Mouse (Mus musculus) embryo, embryonic 10.5 days (tissue): Measurements from ENCODE around the gene Fam83c.

Experiments used
- DNase-seq: peaks from one replicate; pipeline ENCODE4 v3.0.0-alpha.2; 2015; ENCODE audit warnings: low spot score

Fam83c gene

GRCm38 (mm10) chr2:155826630-155827424 is 7.8 kb downstream of the Fam83c start, which contains the start of gene Eif6:
Gene Eif6, minus strand, starts transcription at chr2:155826925.
- peak; percentile 96 for DNase-seq

- DNase-seq, result no peak
Measured at GRCm38 (mm10) chr2:155825904-155826629, 8.6 kb downstream of the Fam83c start.

- no peak for DNase-seq
Measured at GRCm38 (mm10) chr2:155823722-155824121, 10.9 kb downstream of the Fam83c start.

GRCm38 (mm10) chr2:155820779-155821178 is 13.9 kb downstream of the Fam83c start:
- DNase-seq, result no peak

- no peak for DNase-seq
Measured at GRCm38 (mm10) chr2:155819449-155820251, 15.0 kb downstream of the Fam83c start.

- no peak for DNase-seq
Measured at GRCm38 (mm10) chr2:155819392-155819448, 15.4 kb downstream of the Fam83c start, which contains the start of gene BC029722. Gene BC029722, minus strand, starts transcription at chr2:155819426.

GRCm38 (mm10) chr2:155818596-155819391 is 15.9 kb downstream of the Fam83c start:
- DNase-seq, result peak; percentile 94

- no peak for DNase-seq
Measured at GRCm38 (mm10) chr2:155817301-155818245, 17.1 kb downstream of the Fam83c start.

- no peak for DNase-seq
Measured at GRCm38 (mm10) chr2:155816179-155816578, 18.5 kb downstream of the Fam83c start.

- DNase-seq, result no peak
Measured at GRCm38 (mm10) chr2:155814829-155815228, 19.8 kb downstream of the Fam83c start.

GRCm38 (mm10) chr2:155812637-155813036 is 22.0 kb downstream of the Fam83c start:
- DNase-seq, result no peak

- DNase-seq, result peak; percentile 88
Measured at GRCm38 (mm10) chr2:155811821-155812396, 22.7 kb downstream of the Fam83c start.

GRCm38 (mm10) chr2:155809620-155810019 is 25.0 kb downstream of the Fam83c start:
- no peak for DNase-seq

GRCm38 (mm10) chr2:155807408-155807807 is 27.2 kb downstream of the Fam83c start:
- DNase-seq, result no peak

- no peak for DNase-seq
Measured at GRCm38 (mm10) chr2:155806548-155806947, 28.1 kb downstream of the Fam83c start.

GRCm38 (mm10) chr2:155805925-155806255 is 28.8 kb downstream of the Fam83c start:
- DNase-seq, result no peak

- no peak for DNase-seq
Measured at GRCm38 (mm10) chr2:155805231-155805924, 29.3 kb downstream of the Fam83c start.

- DNase-seq, result no peak
Measured at GRCm38 (mm10) chr2:155804053-155804452, 30.6 kb downstream of the Fam83c start.

- no peak for DNase-seq
Measured at GRCm38 (mm10) chr2:155802761-155803160, 31.9 kb downstream of the Fam83c start.

- no peak for DNase-seq
Measured at GRCm38 (mm10) chr2:155798613-155799012, 36.0 kb downstream of the Fam83c start.
